Mouse (Mus musculus) bone marrow, adult 2 months (tissue): Measurements from ENCODE around the gene Rtl1. TPM values are rescaled to one million over a fixed set of nuclear protein-coding genes. Genes with fewer than 3 reads are reported as not detected.

ENCODE experiments used
- H3K27ac ChIP-seq: fragments of 200-500 bp; 2 replicates; pipeline ENCODE4 v1.5.1; 2012; ENCODE audit warnings: low read depth, mild to moderate bottlenecking, control low read depth, inconsistent platforms, low read length; ENCODE audit not compliant: control insufficient read depth, poor library complexity, insufficient read depth
- H3K4me1 ChIP-seq: fragments of 200-500 bp; 2 replicates; pipeline ENCODE4 v1.6.1; 2011; ENCODE audit warnings: low read length; ENCODE audit not compliant: control insufficient read depth, insufficient read depth
- H3K4me3 ChIP-seq: fragments of 200-500 bp; replicated peaks from 2 replicates; pipeline ENCODE3; 2011; ENCODE audit warnings: mild to moderate bottlenecking, low read depth, low read length, control low read depth; ENCODE audit not compliant: control insufficient read depth
- CTCF ChIP-seq: fragments of 200-500 bp; IDR thresholded peaks from 2 replicates; pipeline ENCODE4 v1.5.1; 2011; ENCODE audit warnings: low read length, control low read depth; ENCODE audit not compliant: control insufficient read depth, insufficient read depth
- POLR2A ChIP-seq: fragments of 200-500 bp; IDR thresholded peaks from 2 replicates; pipeline ENCODE4 v1.6.1; 2011; ENCODE audit warnings: low read depth, mild to moderate bottlenecking, control low read depth, low read length, borderline replicate concordance; ENCODE audit not compliant: control insufficient read depth
- WGBS: fragments of 180-500 bp; shearing (Covaris S2); methylation state at CpG from one replicate; pipeline ENCODE4 v1.1.7; 2018; 5-methylcytosine and 5-hydroxymethylcytosine counted together
- polyA plus RNA-seq: library from polyadenylated mRNA; stranded (reverse); fragments of >200 nt; gene quantifications from 2 replicates; pipeline ENCODE4 v1.2.4, GENCODE M21; 2011; ENCODE audit warnings: low replicate concordance; ENCODE audit not compliant: missing spikeins, insufficient read depth, insufficient read length

Gene Rtl1
- polyA plus RNA-seq, 1 experiment: not detected

- no peaks in the 10 kb centered on the region; the same call in 1 of the 2 replicates for H3K4me1 ChIP-seq
- H3K4me3 ChIP-seq: no peak overlapping the region
- 77% methylated on average over 12 of the region's 12 CpGs for WGBS
- H3K27ac ChIP-seq: no peak overlapping the region
- TF ChIP-seq POLR2A (no peak), CTCF (no peak)
Measured at GRCm38 (mm10) chr12:109558226-109558824, 41.8 kb downstream of the Rtl1 start.

- Histone ChIP-seq H3K27ac (no peak overlapping the region), H3K4me1 (no peaks in the 10 kb centered on the region; the same call in 1 of the 2 replicates), H3K4me3 (no peak overlapping the region)
- TF ChIP-seq CTCF: no peak
- TF ChIP-seq POLR2A: no peak
- 71% methylated on average over 15 of the region's 15 CpGs for WGBS
Measured at GRCm38 (mm10) chr12:109555837-109556409, 44.2 kb downstream of the Rtl1 start.

- WGBS: 81% methylated on average over 1 of the region's 1 CpGs
- TF ChIP-seq CTCF (no peak), POLR2A (no peak)
- Histone ChIP-seq H3K4me1 (no peaks in the 10 kb centered on the region), H3K27ac (no peak overlapping the region), H3K4me3 (no peak overlapping the region)
Measured at GRCm38 (mm10) chr12:109553568-109553967, 46.6 kb downstream of the Rtl1 start.

DNA sequence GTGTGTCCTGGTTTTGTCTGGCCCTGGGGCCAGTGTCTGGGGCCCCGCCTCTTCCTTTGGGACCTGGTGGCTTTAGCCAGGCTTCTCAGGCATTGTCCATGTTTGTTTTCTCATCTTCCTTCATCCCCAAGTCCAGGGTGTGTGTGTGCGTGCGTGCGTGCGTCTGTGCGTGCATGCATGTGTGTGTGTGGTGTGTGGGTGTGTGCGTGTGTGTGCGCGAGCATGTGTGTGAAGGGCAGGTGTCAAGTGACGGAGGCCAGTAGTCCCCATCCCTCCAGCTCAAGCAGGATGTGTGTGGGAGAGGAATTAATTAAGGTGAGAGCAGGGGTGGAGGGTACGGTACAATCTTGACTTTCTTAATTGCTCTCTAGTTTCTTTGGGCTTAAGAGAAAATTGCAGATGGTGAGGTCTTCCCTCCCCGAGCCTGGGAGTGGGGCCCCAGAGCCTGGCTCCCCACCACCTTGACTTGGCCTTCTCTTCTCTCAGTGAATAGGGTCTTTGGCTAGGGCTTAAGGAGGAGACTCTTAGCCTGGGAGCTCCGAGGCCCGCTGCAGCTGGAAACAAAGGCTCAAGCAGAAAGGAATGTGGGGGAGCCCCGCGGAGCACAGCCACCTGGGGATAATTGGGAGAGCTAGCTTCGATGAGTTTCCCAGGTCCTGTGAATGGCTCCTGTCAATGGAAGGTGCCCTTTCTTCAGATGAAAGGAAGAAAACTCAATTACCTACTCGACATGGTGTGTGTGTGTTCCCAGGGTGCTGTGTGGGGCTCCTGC lies 47.2 kb downstream of the Rtl1 start:
- H3K4me3 ChIP-seq: no peak overlapping the region
- 81% methylated on average over 18 of the region's 18 CpGs for WGBS
- no peaks in the 10 kb centered on the region for H3K4me1 ChIP-seq
- no peak overlapping the region for H3K27ac ChIP-seq
- TF ChIP-seq CTCF (no peak), POLR2A (no peak)

DNA sequence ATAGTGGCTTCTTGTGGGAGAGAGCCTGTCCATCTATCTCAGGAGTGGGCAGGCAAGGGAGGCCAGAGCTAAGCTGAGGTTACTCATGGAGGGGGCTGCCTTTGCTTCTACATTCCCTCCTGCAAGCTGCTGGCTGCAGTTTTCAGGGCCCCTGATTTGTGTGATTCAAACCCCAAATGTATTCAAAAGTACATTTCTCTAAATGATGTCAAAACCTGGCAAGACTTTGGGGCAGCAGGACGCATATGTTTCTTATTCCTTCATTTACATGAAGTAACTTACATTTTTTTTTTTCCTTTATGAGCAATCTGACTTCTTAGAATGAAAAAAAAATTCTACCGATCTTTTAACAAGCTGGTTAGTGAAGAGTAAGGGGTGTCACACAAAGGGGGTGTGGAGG lies 48.4 kb downstream of the Rtl1 start:
- Histone ChIP-seq H3K4me3 (no peak overlapping the region), H3K27ac (no peak overlapping the region), H3K4me1 (no peaks in the 10 kb centered on the region)
- no peak for TF ChIP-seq CTCF
- TF ChIP-seq POLR2A: no peak
- 79% methylated on average over 2 of the region's 2 CpGs for WGBS

- 21% methylated on average over 2 of the region's 2 CpGs for WGBS
- no peak overlapping the region for H3K27ac ChIP-seq
Measured at GRCm38 (mm10) chr12:109547085-109547484, 53.0 kb downstream of the Rtl1 start.

GRCm38 (mm10) chr12:109545875-109546732 lies 54.0 kb downstream of the Rtl1 start:
- TF ChIP-seq CTCF (no peak), POLR2A (no peak)

More at GRCm38 (mm10) chr12:109547085-109547484, 53.0 kb downstream of the Rtl1 start:
- H3K4me1 ChIP-seq: no peaks in the 10 kb centered on the region
- no peak overlapping the region for H3K4me3 ChIP-seq
- no peak for TF ChIP-seq CTCF
- no peak for TF ChIP-seq POLR2A

DNA sequence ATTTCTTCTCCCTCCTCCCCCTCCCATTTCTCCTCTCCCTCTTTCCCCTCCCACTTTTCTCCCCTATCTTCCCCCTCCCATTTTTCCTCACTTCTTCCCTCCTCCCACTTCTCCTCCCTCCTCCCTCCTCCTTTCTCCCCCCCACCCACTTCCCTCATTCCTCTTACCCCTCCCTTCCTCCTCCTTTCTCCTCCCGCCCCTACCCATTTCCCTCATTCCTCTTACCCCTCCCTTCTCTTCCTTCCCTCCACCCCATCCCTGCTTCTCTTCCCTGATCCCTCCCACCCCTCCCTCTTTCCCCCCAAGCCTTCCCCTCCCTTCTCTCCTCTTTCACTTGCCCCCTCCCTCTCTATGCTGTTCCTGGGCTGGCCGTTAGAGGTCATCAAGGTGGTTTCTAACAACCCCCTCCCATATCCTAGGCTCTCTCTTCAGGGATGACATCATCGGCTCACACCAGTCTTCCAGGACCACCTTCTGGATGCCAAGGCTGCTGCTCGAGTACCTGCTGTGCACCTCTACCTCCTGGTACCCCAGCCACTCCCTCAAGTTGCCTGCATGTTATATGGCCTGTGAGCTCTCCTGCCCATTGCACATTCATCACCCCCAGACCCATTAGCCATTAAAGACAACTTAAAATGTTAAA lies 56.7 kb downstream of the Rtl1 start:
- WGBS: 77% methylated on average over 4 of the region's 4 CpGs
- no peak overlapping the region for H3K4me3 ChIP-seq
- H3K4me1 ChIP-seq: no peaks in the 10 kb centered on the region
- no peak for TF ChIP-seq POLR2A
- no peak for TF ChIP-seq CTCF
- no peak overlapping the region for H3K27ac ChIP-seq

More at GRCm38 (mm10) chr12:109545875-109546732, 54.0 kb downstream of the Rtl1 start:
- H3K4me3 ChIP-seq: no peak overlapping the region
- H3K27ac ChIP-seq: no peak overlapping the region
- 82% methylated on average over 30 of the region's 30 CpGs for WGBS
- H3K4me1 ChIP-seq: no peaks in the 10 kb centered on the region
